Mouse (Mus musculus): ENCODE measurements around the gene 9130230L23Rik. TPM values are rescaled to one million over a fixed set of nuclear protein-coding genes. Genes with fewer than 3 reads are reported as not detected.

9130230L23Rik gene
- polyA plus RNA-seq, 1 experiment = 3.5 TPM

- no peak for DNase-seq
- TF ChIP-seq POLR2A (IDR thresholded peaks at IDR 0.05; ENCODE audit: borderline replicate concordance, extremely low read depth, low read depth, low read length) = no peak
- no peak for TF ChIP-seq CTCF (IDR thresholded peaks at IDR 0.05; ENCODE audit: insufficient read depth, low read length)
- 73% methylated on average over 5 of the region's 5 CpGs for WGBS
- H3K4me3 ChIP-seq (replicated peaks; ENCODE audit: extremely low read depth, low read depth, low read length) = no peak overlapping the region
- H3K4me1 ChIP-seq (ENCODE audit: control insufficient read depth, insufficient read depth, low read length) = no peaks in the 10 kb centered on the region
These were observed 44.0 kb downstream of the 9130230L23Rik start for GRCm38 (mm10) chr5:65959893-65960596.

GRCm38 (mm10) chr5:65958597-65958996 is 45.5 kb downstream of the 9130230L23Rik start:
- DNase-seq = peak; percentile 27
- Histone ChIP-seq H3K4me1 (ENCODE audit: control insufficient read depth, insufficient read depth, low read length) (no peaks in the 10 kb centered on the region), H3K4me3 (replicated peaks; ENCODE audit: extremely low read depth, low read depth, low read length) (no peak overlapping the region)
- WGBS = 2% methylated on average over 4 of the region's 4 CpGs
- TF ChIP-seq CTCF (IDR thresholded peaks at IDR 0.05; ENCODE audit: insufficient read depth, low read length) (peak; percentile 60), POLR2A (IDR thresholded peaks at IDR 0.05; ENCODE audit: borderline replicate concordance, extremely low read depth, low read depth, low read length) (no peak)

- 73% methylated on average over 9 of the region's 9 CpGs for WGBS
- H3K4me3 ChIP-seq (replicated peaks; ENCODE audit: extremely low read depth, low read depth, low read length) = peak overlapping the region; percentile 78
- no peaks in the 10 kb centered on the region for H3K4me1 ChIP-seq (ENCODE audit: control insufficient read depth, insufficient read depth, low read length)
- TF ChIP-seq CTCF (IDR thresholded peaks at IDR 0.05; ENCODE audit: insufficient read depth, low read length) (no peak), POLR2A (IDR thresholded peaks at IDR 0.05; ENCODE audit: borderline replicate concordance, extremely low read depth, low read depth, low read length) (no peak)
- DNase-seq = no peak
These were observed 47.7 kb downstream of the 9130230L23Rik start for GRCm38 (mm10) chr5:65956144-65957008.

- H3K4me3 ChIP-seq (replicated peaks; ENCODE audit: extremely low read depth, low read depth, low read length) = peak overlapping the region; percentile 78
- no peaks in the 10 kb centered on the region for H3K4me1 ChIP-seq (ENCODE audit: control insufficient read depth, insufficient read depth, low read length)
- 26% methylated on average over 23 of the region's 23 CpGs for WGBS
- TF ChIP-seq CTCF (IDR thresholded peaks at IDR 0.05; ENCODE audit: insufficient read depth, low read length) = peak; percentile 95
- no peak for TF ChIP-seq POLR2A (IDR thresholded peaks at IDR 0.05; ENCODE audit: borderline replicate concordance, extremely low read depth, low read depth, low read length)
- peak; percentile 86 for DNase-seq
These were observed 48.5 kb downstream of the 9130230L23Rik start for GRCm38 (mm10) chr5:65955343-65956143.

- no peak for DNase-seq
- no peak for TF ChIP-seq CTCF (IDR thresholded peaks at IDR 0.05; ENCODE audit: insufficient read depth, low read length)
- no peak for TF ChIP-seq POLR2A (IDR thresholded peaks at IDR 0.05; ENCODE audit: borderline replicate concordance, extremely low read depth, low read depth, low read length)
- Histone ChIP-seq H3K4me1 (ENCODE audit: control insufficient read depth, insufficient read depth, low read length) (no peaks in the 10 kb centered on the region), H3K4me3 (replicated peaks; ENCODE audit: extremely low read depth, low read depth, low read length) (no peak overlapping the region)
- WGBS = 89% methylated on average over 16 of the region's 16 CpGs
These were observed 49.7 kb downstream of the 9130230L23Rik start for GRCm38 (mm10) chr5:65954130-65955080.

- 70% methylated on average over 4 of the region's 4 CpGs for WGBS
- DNase-seq = no peak
- Histone ChIP-seq H3K4me1 (ENCODE audit: control insufficient read depth, insufficient read depth, low read length) (no peaks in the 10 kb centered on the region), H3K4me3 (replicated peaks; ENCODE audit: extremely low read depth, low read depth, low read length) (no peak overlapping the region)
- TF ChIP-seq POLR2A (IDR thresholded peaks at IDR 0.05; ENCODE audit: borderline replicate concordance, extremely low read depth, low read depth, low read length) (no peak), CTCF (IDR thresholded peaks at IDR 0.05; ENCODE audit: insufficient read depth, low read length) (no peak)
These were observed 52.6 kb downstream of the 9130230L23Rik start for GRCm38 (mm10) chr5:65951513-65951909.

GRCm38 (mm10) chr5:65950679-65951512 is 53.2 kb downstream of the 9130230L23Rik start:
- DNase-seq = no peak
- Histone ChIP-seq H3K4me3 (replicated peaks; ENCODE audit: extremely low read depth, low read depth, low read length) (no peak overlapping the region), H3K4me1 (ENCODE audit: control insufficient read depth, insufficient read depth, low read length) (no peaks in the 10 kb centered on the region)
- TF ChIP-seq CTCF (IDR thresholded peaks at IDR 0.05; ENCODE audit: insufficient read depth, low read length) = no peak
- TF ChIP-seq POLR2A (IDR thresholded peaks at IDR 0.05; ENCODE audit: borderline replicate concordance, extremely low read depth, low read depth, low read length) = no peak
- WGBS = 66% methylated on average over 18 of the region's 18 CpGs

GRCm38 (mm10) chr5:65950236-65950635 is 53.8 kb downstream of the 9130230L23Rik start:
- Histone ChIP-seq H3K4me1 (ENCODE audit: control insufficient read depth, insufficient read depth, low read length) (no peaks in the 10 kb centered on the region), H3K4me3 (replicated peaks; ENCODE audit: extremely low read depth, low read depth, low read length) (no peak overlapping the region)
- DNase-seq = no peak
- WGBS = 44% methylated on average over 6 of the region's 6 CpGs
- TF ChIP-seq CTCF (IDR thresholded peaks at IDR 0.05; ENCODE audit: insufficient read depth, low read length) (no peak), POLR2A (IDR thresholded peaks at IDR 0.05; ENCODE audit: borderline replicate concordance, extremely low read depth, low read depth, low read length) (no peak)
